Mouse (Mus musculus) MEL (cell line): ENCODE measurements at regions not wholly inside any gene's neighbourhood (a gene's known extent, or its start where the extent isn't known, plus 50 kb on each side); places are given as distances from the start of the nearest gene placed in this dataset.
"Not testable (repeated sequence)": the region's sequence is repeated elsewhere in the genome, so short reads cannot be mapped to it uniquely, and the experiment has no call there.

ENCODE experiments used
- DNase-seq: peaks from one replicate; pipeline ENCODE4 v3.0.0; 2011; ENCODE audit warnings: low read depth, low spot score
- H3K27ac ChIP-seq: 2 replicates; pipeline ENCODE4 v1.5.1; 2012; ENCODE audit warnings: low read depth, mild to moderate bottlenecking, control low read depth, low read length, moderate library complexity; ENCODE audit not compliant: control insufficient read depth
- H3K27me3 ChIP-seq, 2 experiments: fragments of 150-350 bp in 1 of 2; sonication (generic) in 1 of 2; 2 replicates each; pipeline ENCODE4 v1.6.1; 2012; ENCODE audit warnings: low read length in 2 of 2, mild to moderate bottlenecking in 2 of 2, improper control_type of control experiment in 1 of 2, moderate library complexity in 1 of 2; ENCODE audit not compliant: insufficient read depth in 2 of 2, control insufficient read depth in 1 of 2
- H3K36me3 ChIP-seq, 2 experiments: 2 replicates each; pipeline ENCODE4 v1.6.1; 2012 to 2014; ENCODE audit warnings: low read length in 2 of 2, improper control_type of control experiment in 1 of 2, inconsistent platforms in 1 of 2, mild to moderate bottlenecking in 1 of 2; ENCODE audit not compliant: insufficient read depth in 2 of 2, control insufficient read depth in 1 of 2
- H3K4me1 ChIP-seq, 2 experiments: fragments of 150-350 bp in 1 of 2; sonication (generic) in 1 of 2; 2 replicates each; pipeline ENCODE4 v1.6.1; 2012; ENCODE audit warnings: low read length in 2 of 2, improper control_type of control experiment in 1 of 2, mild to moderate bottlenecking in 1 of 2; ENCODE audit not compliant: insufficient read depth in 2 of 2, control insufficient read depth in 1 of 2
- H3K4me3 ChIP-seq, 2 experiments: fragments of 150-350 bp in 1 of 2; sonication (generic) in 1 of 2; 2 replicates each; pipeline ENCODE4 v1.5.1; 2012; ENCODE audit warnings: low read depth in 2 of 2, low read length in 2 of 2, mild to moderate bottlenecking in 2 of 2, moderate library complexity in 2 of 2, control low read depth in 1 of 2, improper control_type of control experiment in 1 of 2; ENCODE audit not compliant: control insufficient read depth in 1 of 2, insufficient read depth in 1 of 2
- H3K79me2 ChIP-seq: 2 replicates; pipeline ENCODE4 v1.6.1; 2012; ENCODE audit warnings: mild to moderate bottlenecking, low read length, moderate library complexity; ENCODE audit not compliant: control insufficient read depth, poor library complexity, insufficient read depth
- H3K9ac ChIP-seq: 2 replicates; pipeline ENCODE4 v1.6.1; 2012; ENCODE audit warnings: low read depth, mild to moderate bottlenecking, control low read depth, low read length, moderate library complexity; ENCODE audit not compliant: control insufficient read depth, poor library complexity, severe bottlenecking
- H3K9me3 ChIP-seq: fragments of 150-350 bp; sonication (generic); replicated peaks from 2 replicates; pipeline ENCODE4 v1.6.1; 2012; ENCODE audit warnings: mild to moderate bottlenecking, low read length, improper control_type of control experiment, moderate library complexity; ENCODE audit not compliant: insufficient read depth
- BHLHE40 ChIP-seq: IDR thresholded peaks from 2 replicates; pipeline ENCODE4 v1.6.1; 2012; ENCODE audit warnings: low read depth, mild to moderate bottlenecking, inconsistent platforms, low read length, improper control_type of control experiment, borderline replicate concordance
- CTCF ChIP-seq, 3 experiments: IDR thresholded peaks in 2 of 3; conservative IDR thresholded peaks in 1 of 3; 2 replicates each; pipeline ENCODE4 v1.5.1; 2011 to 2012; ENCODE audit warnings: low read length in 3 of 3, low read depth in 2 of 3, mild to moderate bottlenecking in 2 of 3, improper control_type of control experiment in 1 of 3, inconsistent platforms in 1 of 3, mixed read lengths in 1 of 3, moderate library complexity in 1 of 3; ENCODE audit not compliant: control insufficient read depth in 1 of 3, insufficient read depth in 1 of 3, poor library complexity in 1 of 3, severe bottlenecking in 1 of 3
- EP300 ChIP-seq, 2 experiments: IDR thresholded peaks; 2 replicates each; pipeline ENCODE4 v1.6.1; 2011; ENCODE audit warnings: improper control_type of control experiment in 2 of 2, low read length in 2 of 2, low read depth in 1 of 2, mild to moderate bottlenecking in 1 of 2
- ETS1 ChIP-seq: IDR thresholded peaks from 2 replicates; pipeline ENCODE4 v1.6.1; 2012; ENCODE audit warnings: low read depth, mild to moderate bottlenecking, inconsistent platforms, low read length, improper control_type of control experiment, moderate library complexity
- GABPA ChIP-seq: IDR thresholded peaks from 2 replicates; pipeline ENCODE4 v1.6.1; 2012; ENCODE audit warnings: low read depth, mild to moderate bottlenecking, inconsistent platforms, low read length, improper control_type of control experiment, moderate library complexity
- HCFC1 ChIP-seq: IDR thresholded peaks from 2 replicates; pipeline ENCODE4 v1.6.1; 2012; ENCODE audit warnings: low read depth, mild to moderate bottlenecking, inconsistent platforms, low read length, improper control_type of control experiment, moderate library complexity
- MAFK ChIP-seq: IDR thresholded peaks from 2 replicates; pipeline ENCODE4 v1.6.1; 2011; ENCODE audit warnings: low read depth, mild to moderate bottlenecking, low read length, improper control_type of control experiment, borderline replicate concordance
- MAZ ChIP-seq: IDR thresholded peaks from 2 replicates; pipeline ENCODE4 v1.6.1; 2012; ENCODE audit warnings: low read depth, mild to moderate bottlenecking, inconsistent platforms, low read length, improper control_type of control experiment
- MXI1 ChIP-seq: IDR thresholded peaks from 2 replicates; pipeline ENCODE4 v1.6.1; 2011; ENCODE audit warnings: mild to moderate bottlenecking, low read depth, low read length, improper control_type of control experiment
- MYB ChIP-seq: IDR thresholded peaks from 2 replicates; pipeline ENCODE4 v1.6.1; 2011; ENCODE audit warnings: mild to moderate bottlenecking, low read depth, low read length, improper control_type of control experiment
- NRF1 ChIP-seq: IDR thresholded peaks from 2 replicates; pipeline ENCODE4 v1.6.1; 2014; ENCODE audit warnings: low read depth, mild to moderate bottlenecking, inconsistent platforms, low read length, improper control_type of control experiment, moderate library complexity; ENCODE audit not compliant: poor library complexity, insufficient read depth, severe bottlenecking
- SIN3A ChIP-seq: IDR thresholded peaks from 2 replicates; pipeline ENCODE4 v1.6.1; 2012; ENCODE audit warnings: low read length, improper control_type of control experiment, inconsistent platforms
- TCF12 ChIP-seq: IDR thresholded peaks from 2 replicates; pipeline ENCODE4 v1.6.1; 2014; ENCODE audit warnings: low read depth, mild to moderate bottlenecking, inconsistent platforms, low read length, improper control_type of control experiment, moderate library complexity

GRCm38 (mm10) chr11:40469080-40469705, 225.8 kb downstream of the Mat2b start:
- H3K27ac ChIP-seq, result no peak overlapping the region

GRCm38 (mm10) chr11:40456571-40456970, 238.4 kb downstream of the Mat2b start:
- Histone ChIP-seq H3K4me3 (no peak overlapping the region), H3K9ac (no peak overlapping the region), H3K4me1 (no peaks in the 10 kb centered on the region), H3K36me3 (no peaks in the 10 kb centered on the region), H3K27ac (no peak overlapping the region), H3K9me3 (no peaks in the 10 kb centered on the region), H3K27me3 (no peaks in the 10 kb centered on the region), H3K79me2 (no peaks in the 10 kb centered on the region)
- TF ChIP-seq MXI1 (no peak), MAFK (no peak)
- no peak for DNase-seq

More at GRCm38 (mm10) chr11:40469080-40469705, 225.8 kb downstream of the Mat2b start:
- no peak for TF ChIP-seq GABPA
- no peak for TF ChIP-seq SIN3A
- TF ChIP-seq ETS1, result no peak
- H3K27me3 ChIP-seq, result no peaks in the 10 kb centered on the region
- no peaks in the 10 kb centered on the region for H3K4me1 ChIP-seq
- no peak for DNase-seq
- H3K36me3 ChIP-seq, result no peaks in the 10 kb centered on the region
- H3K9me3 ChIP-seq, result no peaks in the 10 kb centered on the region
- H3K9ac ChIP-seq, result no peak overlapping the region
- no peak overlapping the region for H3K4me3 ChIP-seq
- H3K79me2 ChIP-seq, result no peaks in the 10 kb centered on the region

GRCm38 (mm10) chr11:40454994-40455393, 240.0 kb downstream of the Mat2b start:
- H3K9ac ChIP-seq, DNase-seq, H3K27me3 ChIP-seq, H3K36me3 ChIP-seq, H3K4me1 ChIP-seq, H3K4me3 ChIP-seq, H3K79me2 ChIP-seq, H3K9me3 ChIP-seq, H3K27ac ChIP-seq: not testable (repeated sequence)

DNA sequence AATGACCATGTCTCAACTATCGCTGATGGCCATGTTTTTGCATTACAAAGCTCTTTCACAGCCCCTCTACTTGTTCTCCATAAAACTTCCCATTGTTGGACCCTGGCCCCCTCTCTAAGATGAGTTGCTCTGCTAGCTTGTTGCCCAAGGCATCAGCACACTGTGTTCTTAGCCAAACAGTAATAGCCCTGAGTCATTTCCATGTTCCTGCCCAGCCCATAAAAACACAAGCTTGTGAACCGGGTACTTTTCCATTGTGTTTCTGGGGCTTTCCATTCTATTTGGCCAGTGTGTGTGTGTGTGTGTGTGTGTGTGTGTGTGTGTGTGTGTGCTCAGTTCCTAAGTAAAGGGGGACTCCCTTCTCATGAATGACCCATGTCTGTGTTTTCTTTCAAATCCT, 248.2 kb downstream of the Mat2b start:
- no peak for TF ChIP-seq BHLHE40
- no peak for TF ChIP-seq EP300 (IDR thresholded peaks at IDR 0.05; ENCODE audit: low read depth in 1 of 2, low read length in 2 of 2)
- TF ChIP-seq TCF12, result no peak
- TF ChIP-seq SIN3A, result no peak
- TF ChIP-seq HCFC1, result no peak
- TF ChIP-seq MAFK, result no peak
- TF ChIP-seq MYB, result no peak
- TF ChIP-seq NRF1, result no peak
- TF ChIP-seq CTCF (IDR thresholded peaks at IDR 0.05 in 2 of 3, conservative IDR thresholded peaks at IDR 0.05 in 1 of 3; ENCODE audit: control insufficient read depth in 1 of 3, insufficient read depth in 1 of 3, low read depth in 2 of 3, low read length in 3 of 3, poor library complexity in 1 of 3, severe bottlenecking in 1 of 3), result no peak
- TF ChIP-seq MAZ, result no peak
- no peak for DNase-seq

More for the DNA sequence above, 248.2 kb downstream of the Mat2b start:
- Histone ChIP-seq H3K27ac (no peak overlapping the region), H3K79me2 (no peaks in the 10 kb centered on the region), H3K27me3 (no peaks in the 10 kb centered on the region), H3K9me3 (no peaks in the 10 kb centered on the region), H3K4me1 (no peaks in the 10 kb centered on the region), H3K9ac (no peak overlapping the region), H3K4me3 (no peak overlapping the region), H3K36me3 (no peaks in the 10 kb centered on the region)
